In genomic region chr12:116049701-116050100, GRCm38 (mm10) we compare ENCODE assay signal across 8 mouse cellular contexts. TPM values are rescaled to one million over a fixed set of nuclear protein-coding genes. Genes with fewer than 3 reads are reported as not detected.
A peak's percentile ranks its signal among the peaks of the same experiment; 100 is the strongest.
DNase-seq lines count a peak whose midpoint lies in the region; TF ChIP-seq lines count a peak whose summit lies in the region.

No protein-coding gene starts in this region.

- WGBS in kidney, adult 2 months: 65% methylated on average over 6 of the region's 6 CpGs
- WGBS in embryonic facial prominence, embryonic 10.5 days: 90% methylated on average over 6 of the region's 6 CpGs

- H3K36me3 ChIP-seq in kidney, adult 2 months (ENCODE audit: control insufficient read depth, insufficient read depth, low read length): peaks cover 3% of the 10 kb centered on the region; the same call in 1 of the 2 replicates
- peaks cover 3% of the 10 kb centered on the region for H3K36me3 ChIP-seq in ES-E14 (ENCODE audit: control insufficient read depth, insufficient read depth, low read length, poor library complexity, severe bottlenecking)
- peaks cover 56% of the 10 kb centered on the region for H3K36me3 ChIP-seq in embryonic facial prominence, embryonic 10.5 days (replicated peaks)
- peaks cover 7% of the 10 kb centered on the region for H3K36me3 ChIP-seq in myocyte (ENCODE audit: control insufficient read depth, insufficient read depth)

- no peak overlapping the region for H3K4me3 ChIP-seq in kidney, adult 2 months (ENCODE audit: insufficient read depth, low read depth, low read length)
- H3K4me3 ChIP-seq in ES-E14 (ENCODE audit: insufficient read depth in 1 of 2, low read depth in 1 of 2, low read length in 2 of 2, poor library complexity in 1 of 2, severe bottlenecking in 1 of 2): no peak overlapping the region
- H3K4me3 ChIP-seq in embryonic facial prominence, embryonic 10.5 days: peak overlapping the region; percentile 87
- no peak overlapping the region for H3K4me3 ChIP-seq in myocyte

- peaks cover 4% of the 10 kb centered on the region for H3K4me1 ChIP-seq in kidney, adult 2 months (ENCODE audit: control insufficient read depth, insufficient read depth, low read length)
- H3K4me1 ChIP-seq in ES-E14 (ENCODE audit: control insufficient read depth in 2 of 2, insufficient read depth in 2 of 2, low read length in 2 of 2, poor library complexity in 1 of 2): peaks cover 0 to 7% of the 10 kb centered on the region in 2 experiments; a peak in 2 of 4 replicates
- H3K4me1 ChIP-seq in embryonic facial prominence, embryonic 10.5 days: peaks cover 15% of the 10 kb centered on the region

- no peak for TF ChIP-seq POLR2A in kidney, adult 2 months (IDR thresholded peaks at IDR 0.05; ENCODE audit: low read depth, low read length)
- no peak for TF ChIP-seq POLR2A in myocyte (IDR thresholded peaks at IDR 0.05; ENCODE audit: insufficient read length, low read depth)

- intact Hi-C loops in gastrocnemius, postnatal 36 days (cut with DNase I): no loop called here

- no peak overlapping the region for H3ac ChIP-seq in myocyte (ENCODE audit: control insufficient read depth, insufficient read length)

- TF ChIP-seq CTCF in kidney, adult 2 months (conservative IDR thresholded peaks at IDR 0.05; ENCODE audit: insufficient read depth, insufficient read length, low read depth, low read length): peak; percentile 43

- H3K79me2 ChIP-seq in myocyte (ENCODE audit: control insufficient read depth, insufficient read depth): peaks cover 64% of the 10 kb centered on the region

- peak; percentile 24 for DNase-seq in kidney, adult 2 months
- no peak for DNase-seq in kidney, postnatal 14 days
- peak; percentile 34 for DNase-seq in ES-E14 (ENCODE audit: low read depth, low spot score)
- DNase-seq in embryonic facial prominence, embryonic 10.5 days (ENCODE audit: low spot score): no peak
- no peak for DNase-seq in gastrocnemius, postnatal 36 days
- DNase-seq in gastrocnemius, postnatal 10 days: no peak
- DNase-seq in right cerebral cortex, postnatal 36 days (ENCODE audit: low spot score in 2 of 2): no peak

- H3K4me2 ChIP-seq in myocyte (ENCODE audit: low read depth): peak overlapping the region; percentile 98

- in situ Hi-C loops in ES-E14 (cut with MboI; ENCODE audit: low sequenced_read_pairs in 2 of 2, unreplicated experiment in 2 of 2): no loop called here

- H3K27me3 ChIP-seq in kidney, adult 2 months (replicated peaks; ENCODE audit: control insufficient read depth, insufficient read depth, low read length): no peaks in the 10 kb centered on the region
- no peaks in the 10 kb centered on the region for H3K27me3 ChIP-seq in embryonic facial prominence, embryonic 10.5 days (replicated peaks; ENCODE audit: low read depth, poor library complexity, severe bottlenecking)
- H3K27me3 ChIP-seq in myocyte (ENCODE audit: control insufficient read depth, insufficient read depth, insufficient read length): no peaks in the 10 kb centered on the region

- no peak overlapping the region for H3K9ac ChIP-seq in ES-E14 (ENCODE audit: insufficient read depth, low read depth, low read length, poor library complexity, severe bottlenecking)

- H3K9me3 ChIP-seq in ES-E14 (ENCODE audit: control insufficient read depth, insufficient read depth, low read depth, low read length): no peaks in the 10 kb centered on the region
- H3K9me3 ChIP-seq in embryonic facial prominence, embryonic 10.5 days: peaks cover 4% of the 10 kb centered on the region; the same call in 1 of the 2 replicates

- H3K27ac ChIP-seq in kidney, adult 2 months (ENCODE audit: insufficient read depth, low read depth, low read length): no peak overlapping the region
- no peak overlapping the region for H3K27ac ChIP-seq in ES-E14 (ENCODE audit: insufficient read depth, low read depth, low read length, poor library complexity, severe bottlenecking)
- no peak overlapping the region for H3K27ac ChIP-seq in embryonic facial prominence, embryonic 10.5 days (replicated peaks)

TF ChIP-seq in ES-E14, 5 proteins besides CTCF, POLR2A, EP300 and RAD21:
- TF ChIP-seq HCFC1 (IDR thresholded peaks at IDR 0.05; ENCODE audit: borderline replicate concordance, insufficient read depth, low read length) (no peak), ZC3H11A (IDR thresholded peaks at IDR 0.05; ENCODE audit: borderline replicate concordance, low read depth, low read length) (0 out of 2 replicates have a peak, but pooled peaks have one; percentile 33)

TF ChIP-seq in myocyte, 11 proteins besides CTCF, POLR2A, EP300 and RAD21:
- TF ChIP-seq MAX (IDR thresholded peaks at IDR 0.05; ENCODE audit: low read depth): no peak
- TF ChIP-seq REST (IDR thresholded peaks at IDR 0.05; ENCODE audit: insufficient read depth, insufficient read length): no peak
- TF ChIP-seq TCF12 (IDR thresholded peaks at IDR 0.05; ENCODE audit: insufficient read depth, poor library complexity, severe bottlenecking): no peak
- TF ChIP-seq SRF (IDR thresholded peaks at IDR 0.05; ENCODE audit: control insufficient read depth, insufficient read length, low read depth): no peak
- TF ChIP-seq TCF3 (IDR thresholded peaks at IDR 0.05; ENCODE audit: insufficient read length, low read depth): no peak
- no peak for TF ChIP-seq CEBPB (IDR thresholded peaks at IDR 0.05; ENCODE audit: insufficient read depth, poor library complexity, severe bottlenecking)
- TF ChIP-seq POLR2AphosphoS2 (IDR thresholded peaks at IDR 0.05; ENCODE audit: insufficient read length, low read depth): no peak
- no peak for TF ChIP-seq MYOG (IDR thresholded peaks at IDR 0.05; ENCODE audit: control insufficient read depth in 1 of 3, insufficient read depth in 1 of 3, insufficient read length in 2 of 3, low read depth in 2 of 3)
- TF ChIP-seq E2F4 (IDR thresholded peaks at IDR 0.05; ENCODE audit: insufficient read depth): no peak
- TF ChIP-seq USF1 (IDR thresholded peaks at IDR 0.05; ENCODE audit: low read depth): no peak
- no peak for TF ChIP-seq MYOD1 (IDR thresholded peaks at IDR 0.05; ENCODE audit: control insufficient read depth in 1 of 3, insufficient read length in 2 of 3, low read depth in 2 of 3)

RNA-seq across cellular contexts. Expression of gene Zfp386, which starts 2.2 kb away (rescaled TPM):
- polyA plus RNA-seq in kidney, adult 2 months (2012; rRNA removed): 5.0 and 6.6 TPM in 2 replicates
- total RNA-seq in ES-E14 (2012; rRNA removed): 29.0 and 30.5 TPM in 2 replicates
- 61.0 and 65.0 TPM in 2 replicates for polyA plus RNA-seq in embryonic facial prominence, embryonic 10.5 days (2016; fragmentation: Nextera tagmentation; extraction: Ambion mirVana)
- polyA plus RNA-seq in myocyte (2012; fragmentation: generic; extraction: Trizol): 14.5 TPM
- total RNA-seq in gastrocnemius, postnatal 36 days (2021): 10 to 100 TPM; 24.4 to 28.4 TPM
- total RNA-seq in gastrocnemius, postnatal 10 days (2021): 10 to 100 TPM; 30.2 to 34.1 TPM

RNA-seq across cellular contexts. Expression of gene Vipr2, which starts 27.8 kb away (rescaled TPM):
- 0.43 and 0.52 TPM in 2 replicates for polyA plus RNA-seq in kidney, adult 2 months (2012; rRNA removed)
- 0.05 and 0.98 TPM in 2 replicates for total RNA-seq in ES-E14 (2012; rRNA removed)
- polyA plus RNA-seq in embryonic facial prominence, embryonic 10.5 days (2016; fragmentation: Nextera tagmentation; extraction: Ambion mirVana): 1.7 and 2.2 TPM in 2 replicates
- polyA plus RNA-seq in myocyte (2012; fragmentation: generic; extraction: Trizol): 0.31 TPM
- total RNA-seq in gastrocnemius, postnatal 36 days (2021): 1 to 10 TPM; 1.2 to 1.5 TPM
- total RNA-seq in gastrocnemius, postnatal 10 days (2021): 1 to 10 TPM; 4.7 to 5.0 TPM

Comparison
In these comparisons a context has a peak if more than half of its experiments do, and no peak if none do; other contexts are left out.
1. DNase-seq: peak in kidney, adult 2 months (single experiment) and ES-E14 (single experiment); none in kidney, postnatal 14 days (single experiment), embryonic facial prominence, embryonic 10.5 days (single experiment), gastrocnemius, postnatal 36 days (0 of 2), gastrocnemius, postnatal 10 days (single experiment) and right cerebral cortex, postnatal 36 days (0 of 2).